Mouse (Mus musculus) skeletal muscle tissue, adult 2 months (tissue): ENCODE results near the gene Fanca.
A peak's percentile ranks its signal among the peaks of the same experiment; 100 is the strongest.

Source experiments
- DNase-seq: peaks from one replicate; pipeline ENCODE4 v3.0.0-alpha.2; 2012; ENCODE audit warnings: low read depth, low spot score

The Fanca gene

GRCm38 (mm10) chr8:123318467-123318911 is at the start of gene Fanca:
Fanca (minus strand) TSS chr8:123318576.
- DNase-seq: peak; percentile 82

GRCm38 (mm10) chr8:123361082-123361739 is 42.8 kb upstream of the Fanca start:
- peak; percentile 36 for DNase-seq

GRCm38 (mm10) chr8:123353216-123353615 is 34.8 kb upstream of the Fanca start:
- no peak for DNase-seq

GRCm38 (mm10) chr8:123352786-123353185 is 34.4 kb upstream of the Fanca start:
- DNase-seq: no peak

GRCm38 (mm10) chr8:123352118-123352517 is 33.7 kb upstream of the Fanca start:
- no peak for DNase-seq

- DNase-seq: no peak
These were observed 30.7 kb upstream of the Fanca start for GRCm38 (mm10) chr8:123349073-123349472.

- DNase-seq: no peak
These were observed 30.0 kb upstream of the Fanca start for GRCm38 (mm10) chr8:123348237-123348843.

- DNase-seq: no peak
These were observed 28.9 kb upstream of the Fanca start for GRCm38 (mm10) chr8:123347293-123347692.

- no peak for DNase-seq
These were observed 27.5 kb upstream of the Fanca start for GRCm38 (mm10) chr8:123345856-123346255.

- no peak for DNase-seq
These were observed 26.8 kb upstream of the Fanca start for GRCm38 (mm10) chr8:123345135-123345534.

- no peak for DNase-seq
These were observed 25.0 kb upstream of the Fanca start for GRCm38 (mm10) chr8:123343422-123343821.

GRCm38 (mm10) chr8:123342911-123343310 is 24.5 kb upstream of the Fanca start:
- DNase-seq: no peak

GRCm38 (mm10) chr8:123342253-123342652 is 23.9 kb upstream of the Fanca start:
- no peak for DNase-seq

- DNase-seq: no peak
These were observed 23.0 kb upstream of the Fanca start for GRCm38 (mm10) chr8:123341040-123342015.

GRCm38 (mm10) chr8:123340071-123340470 is 21.7 kb upstream of the Fanca start:
- no peak for DNase-seq

GRCm38 (mm10) chr8:123337475-123337874 is 19.1 kb upstream of the Fanca start:
- DNase-seq: no peak

GRCm38 (mm10) chr8:123334467-123334866 is 16.1 kb upstream of the Fanca start:
- DNase-seq: no peak

GRCm38 (mm10) chr8:123333864-123334263 is 15.5 kb upstream of the Fanca start:
- DNase-seq: no peak

- DNase-seq: no peak
These were observed 14.8 kb upstream of the Fanca start for GRCm38 (mm10) chr8:123333091-123333587.

GRCm38 (mm10) chr8:123332262-123333090 is 14.1 kb upstream of the Fanca start, which contains the start of gene Spire2:
Spire2 (plus strand) TSS chr8:123332713.
- no peak for DNase-seq

- no peak for DNase-seq
These were observed 13.4 kb upstream of the Fanca start for GRCm38 (mm10) chr8:123331810-123332209.
